Mouse (Mus musculus) heart, postnatal 0 days (tissue): ENCODE results near the gene Trim69. TPM values are rescaled to one million over a fixed set of nuclear protein-coding genes. Genes with fewer than 3 reads are reported as not detected.

Experiments used
- ATAC-seq: fragments of 200-750 bp; cut with Nextera tagmentation; 2 replicates; pipeline ENCODE4 v1.8.0; 2017; ENCODE audit warnings: low read depth, moderate number of reproducible peaks, moderate library complexity; ENCODE audit not compliant: insufficient read depth
- DNase-seq: peaks from one replicate; pipeline ENCODE4 v3.0.0-alpha.2; 2016; ENCODE audit warnings: low spot score
- H3K27ac ChIP-seq: fragments of 300-500 bp; sonication (generic); 2 replicates; pipeline ENCODE4 v1.5.1; 2014; ENCODE audit warnings: low read depth, mild to moderate bottlenecking
- H3K27me3 ChIP-seq: fragments of 300-500 bp; sonication (generic); 2 replicates; pipeline ENCODE4 v1.6.1; 2014; ENCODE audit warnings: low read length, mixed read lengths; ENCODE audit not compliant: control insufficient read depth, insufficient read depth
- H3K36me3 ChIP-seq: fragments of 300-500 bp; sonication (generic); replicated peaks from 2 replicates; pipeline ENCODE4 v1.6.1; 2014; ENCODE audit warnings: low read length, mixed read lengths; ENCODE audit not compliant: control insufficient read depth, insufficient read depth
- H3K4me1 ChIP-seq: fragments of 300-500 bp; sonication (generic); 2 replicates; pipeline ENCODE4 v1.6.1; 2014; ENCODE audit warnings: antibody characterized with exemption; ENCODE audit not compliant: control insufficient read depth, insufficient read depth
- H3K4me2 ChIP-seq: fragments of 300-500 bp; sonication (generic); 2 replicates; pipeline ENCODE4 v1.6.1; 2014; ENCODE audit warnings: low read depth, mild to moderate bottlenecking, low read length, moderate library complexity
- H3K4me3 ChIP-seq: fragments of 300-500 bp; sonication (generic); 2 replicates; pipeline ENCODE4 v1.5.1; 2014; ENCODE audit warnings: low read depth, low read length
- H3K9ac ChIP-seq: fragments of 300-500 bp; sonication (generic); replicated peaks from 2 replicates; pipeline ENCODE4 v1.6.1; 2014; ENCODE audit warnings: low read depth, low read length, mixed read lengths
- H3K9me3 ChIP-seq: fragments of 300-500 bp; sonication (generic); replicated peaks from 2 replicates; pipeline ENCODE4 v1.6.1; 2016; ENCODE audit warnings: low read length; ENCODE audit not compliant: control insufficient read depth
- CTCF ChIP-seq: IDR thresholded peaks from 2 replicates; pipeline ENCODE4 v1.5.1; 2016; ENCODE audit warnings: antibody characterized with exemption, control low read depth, low read depth
- EP300 ChIP-seq: IDR thresholded peaks from 2 replicates; pipeline ENCODE4 v1.6.1; 2016; ENCODE audit warnings: antibody characterized with exemption, low read depth
- WGBS: fragments of 180-500 bp; shearing (Covaris S2); extraction: QIAGEN DNeasy Blood & Tissue Kit; methylation state at CpG from one replicate; pipeline ENCODE4 v1.1.7; 2014; 5-methylcytosine and 5-hydroxymethylcytosine counted together
- polyA plus RNA-seq: library from polyadenylated mRNA; unstranded; fragments of >200 nt; fragmentation: Nextera tagmentation; extraction: Ambion mirVana; gene quantifications from 2 replicates; pipeline ENCODE4 v1.2.1, GENCODE M21; 2015
- total RNA-seq: library from RNA; depleted of rRNA; stranded (reverse); fragments of >200 nt; gene quantifications from 2 replicates; pipeline ENCODE4 v1.2.3, GENCODE M21; 2014; ENCODE audit warnings: low replicate concordance; rRNA removed

Trim69 gene
- total and polyA plus RNA-seq, 2 experiments from 2014 or later = not detected

DNA sequence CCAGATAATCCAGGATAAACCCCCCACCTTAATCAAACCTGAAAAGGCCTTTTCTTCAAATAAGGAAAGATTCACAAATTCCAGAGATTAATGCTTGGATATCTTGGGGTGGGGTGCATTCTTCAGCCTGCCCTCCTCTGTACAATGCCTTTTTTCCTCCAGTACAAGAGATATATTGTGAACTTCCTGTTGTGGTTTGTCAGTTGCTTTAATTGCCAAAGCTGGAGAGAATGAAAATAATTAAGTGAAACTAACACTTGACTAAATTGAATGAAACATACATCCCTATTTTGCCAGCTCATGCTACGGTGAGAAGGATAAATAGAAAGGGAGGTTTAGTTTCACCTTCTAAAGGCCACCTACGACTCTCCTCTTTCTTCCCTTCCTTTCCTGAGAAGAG lies 57.7 kb downstream of the Trim69 start:
- H3K27me3 ChIP-seq = no peaks in the 10 kb centered on the region
- H3K36me3 ChIP-seq = no peaks in the 10 kb centered on the region
- ATAC-seq (no peak), DNase-seq (no peak)
- TF ChIP-seq EP300 (no peak), CTCF (no peak)
- no peaks in the 10 kb centered on the region for H3K4me1 ChIP-seq
- no peak overlapping the region for H3K4me3 ChIP-seq
- H3K9me3 ChIP-seq = no peaks in the 10 kb centered on the region
- 63% methylated on average over 2 of the region's 2 CpGs for WGBS
- no peak overlapping the region for H3K4me2 ChIP-seq
- H3K9ac ChIP-seq = no peak overlapping the region
- H3K27ac ChIP-seq = no peak overlapping the region

DNA sequence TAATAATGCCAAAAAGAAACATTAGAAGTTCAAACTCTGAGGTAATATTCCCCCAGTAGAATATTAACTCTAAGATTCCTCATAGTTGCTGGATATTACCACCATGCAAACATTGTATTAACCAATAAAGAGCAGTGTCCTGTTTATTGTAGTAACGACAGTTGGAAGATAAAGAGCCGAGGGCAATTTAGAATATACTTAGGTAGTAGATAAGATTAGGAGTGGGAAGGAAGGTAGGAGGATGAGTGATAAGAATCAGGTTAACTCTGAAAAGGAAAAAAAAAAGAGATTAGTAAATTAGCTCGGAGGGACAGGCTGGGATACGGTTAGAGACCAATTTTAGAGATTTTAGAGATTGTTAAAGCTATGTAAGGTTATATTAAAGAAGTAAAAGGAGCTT lies 60.9 kb downstream of the Trim69 start:
- Histone ChIP-seq H3K27ac (no peak overlapping the region), H3K9me3 (no peaks in the 10 kb centered on the region), H3K9ac (no peak overlapping the region), H3K27me3 (no peaks in the 10 kb centered on the region), H3K4me1 (no peaks in the 10 kb centered on the region), H3K36me3 (no peaks in the 10 kb centered on the region), H3K4me2 (no peak overlapping the region), H3K4me3 (no peak overlapping the region)
- TF ChIP-seq CTCF = no peak
- no peak for TF ChIP-seq EP300
- ATAC-seq (no peak), DNase-seq (no peak)
- 21% methylated on average over 4 of the region's 4 CpGs for WGBS

DNA sequence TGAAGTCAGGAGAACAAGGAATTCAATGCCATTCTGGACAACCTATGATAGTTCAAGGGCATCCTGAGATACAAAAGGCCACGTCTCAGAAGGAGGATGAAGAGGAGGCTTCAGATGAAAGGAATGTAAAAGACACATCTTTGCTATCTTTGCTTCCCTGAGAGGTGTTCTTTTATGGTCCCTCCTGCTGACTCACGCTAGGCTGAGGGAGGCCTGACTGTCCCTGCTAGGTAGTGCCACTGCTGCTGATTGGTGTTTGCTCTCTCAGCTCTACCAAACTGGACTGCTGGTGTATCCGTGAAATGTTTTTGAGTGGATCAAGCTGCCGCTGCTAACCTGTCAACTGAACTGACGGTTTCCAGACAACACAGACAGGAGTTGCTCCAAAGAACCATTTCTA lies 61.3 kb downstream of the Trim69 start:
- Histone ChIP-seq H3K4me2 (no peak overlapping the region), H3K36me3 (no peaks in the 10 kb centered on the region), H3K27ac (no peak overlapping the region), H3K9me3 (no peaks in the 10 kb centered on the region), H3K4me1 (no peaks in the 10 kb centered on the region), H3K27me3 (no peaks in the 10 kb centered on the region), H3K4me3 (no peak overlapping the region), H3K9ac (no peak overlapping the region)
- ATAC-seq (no peak), DNase-seq (no peak)
- TF ChIP-seq CTCF = no peak
- TF ChIP-seq EP300 = no peak
- 19% methylated on average over 5 of the region's 5 CpGs for WGBS

DNA sequence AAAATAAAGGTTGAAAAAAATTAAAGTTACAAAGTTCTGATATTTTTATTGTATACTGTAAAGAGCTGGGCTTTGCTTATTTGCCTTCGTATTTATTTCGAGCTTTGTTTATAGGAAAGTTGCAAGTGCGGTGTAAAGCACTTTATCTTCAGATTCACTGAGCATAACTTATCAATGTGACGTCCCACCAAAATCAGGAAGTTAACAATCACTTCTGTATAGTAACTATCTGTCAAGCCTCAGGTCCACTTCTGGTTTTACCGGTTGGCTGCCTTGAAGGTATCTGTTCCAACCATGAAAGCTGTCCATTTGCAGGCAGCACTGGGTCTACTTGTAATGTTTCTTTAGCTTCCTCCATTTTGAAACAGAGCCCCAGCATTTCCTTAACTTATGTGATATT lies 61.8 kb downstream of the Trim69 start:
- DNase-seq = no peak
- H3K9ac ChIP-seq = no peak overlapping the region
- H3K4me2 ChIP-seq = no peak overlapping the region
- ATAC-seq = no peak
- TF ChIP-seq EP300 = no peak
- TF ChIP-seq CTCF = no peak
- no peak overlapping the region for H3K27ac ChIP-seq
- no peaks in the 10 kb centered on the region for H3K36me3 ChIP-seq
- H3K4me1 ChIP-seq = no peaks in the 10 kb centered on the region
- no peaks in the 10 kb centered on the region for H3K27me3 ChIP-seq
- H3K9me3 ChIP-seq = no peaks in the 10 kb centered on the region
- 64% methylated on average over 5 of the region's 5 CpGs for WGBS
- H3K4me3 ChIP-seq = no peak overlapping the region

DNA sequence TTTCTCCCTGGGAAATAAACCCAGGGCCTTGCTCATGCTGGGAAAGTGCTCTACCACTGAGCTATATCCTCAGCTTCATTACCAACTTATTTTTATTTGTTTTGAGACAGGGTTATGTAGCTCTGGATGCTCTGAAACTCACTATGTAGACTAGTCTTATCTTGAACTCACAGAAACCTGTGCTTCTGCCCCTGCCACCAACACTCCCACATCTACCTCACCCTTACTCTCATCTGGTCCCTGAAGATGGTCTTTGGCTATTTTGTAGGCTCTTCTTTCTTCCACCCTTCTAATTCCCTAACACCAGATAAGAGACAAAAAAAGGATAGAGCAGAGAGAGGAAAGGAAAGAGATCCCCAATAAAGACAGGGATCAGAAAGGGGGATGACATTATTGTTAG lies 63.2 kb downstream of the Trim69 start:
- Histone ChIP-seq H3K9me3 (no peaks in the 10 kb centered on the region), H3K4me3 (no peak overlapping the region), H3K27me3 (no peaks in the 10 kb centered on the region), H3K4me2 (no peak overlapping the region), H3K9ac (no peak overlapping the region), H3K27ac (no peak overlapping the region), H3K36me3 (no peaks in the 10 kb centered on the region), H3K4me1 (no peaks in the 10 kb centered on the region)
- no peak for TF ChIP-seq CTCF
- TF ChIP-seq EP300 = no peak
- ATAC-seq (no peak), DNase-seq (no peak)

Other genes starting within 250 kb of the Trim69 start
- 21.3 and 29.4 TPM in 2 replicates for gene Ctdspl2, start 204.7 kb upstream of the Trim69 start, total RNA-seq
- gene Ctdspl2, start 204.7 kb upstream of the Trim69 start, polyA plus RNA-seq = 21.4 and 23.4 TPM in 2 replicates
- 0.08 and 0.35 TPM in 2 replicates for gene Mageb3, start 204.6 kb upstream of the Trim69 start, total RNA-seq
- gene Mageb3, start 204.6 kb upstream of the Trim69 start, polyA plus RNA-seq = 0.10 TPM in 2 replicates
- 17.4 and 17.7 TPM in 2 replicates for gene Eif3j1, start 132.2 kb upstream of the Trim69 start, total RNA-seq
- 10.5 and 11.2 TPM in 2 replicates for gene Eif3j1, start 132.2 kb upstream of the Trim69 start, polyA plus RNA-seq
- gene Spg11, start 42.3 kb upstream of the Trim69 start, total RNA-seq = 11.0 and 15.7 TPM in 2 replicates
- 2.2 and 2.7 TPM in 2 replicates for gene Spg11, start 42.3 kb upstream of the Trim69 start, polyA plus RNA-seq
- gene B2m, start 13.0 kb upstream of the Trim69 start, total RNA-seq = 166 and 244 TPM in 2 replicates
- gene B2m, start 13.0 kb upstream of the Trim69 start, polyA plus RNA-seq = 273 and 282 TPM in 2 replicates
- gene Patl2, start 25.5 kb downstream of the Trim69 start, total RNA-seq = not detected in 2 replicates
- gene Patl2, start 25.5 kb downstream of the Trim69 start, polyA plus RNA-seq = 0.04 and 0.05 TPM in 2 replicates
- not detected in 2 replicates for gene Terb2, start 25.6 kb downstream of the Trim69 start, total RNA-seq
- gene Terb2, start 25.6 kb downstream of the Trim69 start, polyA plus RNA-seq = not detected in 2 replicates
- gene Sord, start 74.0 kb downstream of the Trim69 start, total RNA-seq = 99.5 and 115 TPM in 2 replicates
- 84.2 and 87.7 TPM in 2 replicates for gene Sord, start 74.0 kb downstream of the Trim69 start, polyA plus RNA-seq
- 0.04 and 3.7 TPM in 2 replicates for gene Duox2, start 137.7 kb downstream of the Trim69 start, total RNA-seq
- 0.08 and 0.23 TPM in 2 replicates for gene Duox2, start 137.7 kb downstream of the Trim69 start, polyA plus RNA-seq
- gene Duoxa2, start 138.2 kb downstream of the Trim69 start, total RNA-seq = not detected in 2 replicates
- 0.10 and 0.19 TPM in 2 replicates for gene Duoxa2, start 138.2 kb downstream of the Trim69 start, polyA plus RNA-seq
- not detected in 2 replicates for gene Duoxa1, start 153.0 kb downstream of the Trim69 start, total RNA-seq
- not detected in 2 replicates for gene Duoxa1, start 153.0 kb downstream of the Trim69 start, polyA plus RNA-seq
- gene Duox1, start 155.0 kb downstream of the Trim69 start, total RNA-seq = not detected in 2 replicates
- gene Duox1, start 155.0 kb downstream of the Trim69 start, polyA plus RNA-seq = not detected in 2 replicates
- gene Shf, start 208.5 kb downstream of the Trim69 start, total RNA-seq = 9.1 and 27.0 TPM in 2 replicates
- gene Shf, start 208.5 kb downstream of the Trim69 start, polyA plus RNA-seq = 1.1 and 1.3 TPM in 2 replicates